Mouse (Mus musculus): ENCODE measurements around the gene Cd55b. TPM values are rescaled to one million over a fixed set of nuclear protein-coding genes. Genes with fewer than 3 reads are reported as not detected.
"Not testable (repeated sequence)": the region's sequence is repeated elsewhere in the genome, so short reads cannot be mapped to it uniquely, and the experiment has no call there.

Cd55b gene
- total and polyA plus RNA-seq, 3 experiments, result not detected

- no peak overlapping the region for H3K4me3 ChIP-seq
- TF ChIP-seq CTCF (IDR thresholded peaks at IDR 0.05) (no peak), POLR2A (IDR thresholded peaks at IDR 0.05; ENCODE audit: insufficient read depth, low read depth, low read length) (no peak), EP300 (IDR thresholded peaks at IDR 0.05; ENCODE audit: insufficient read depth, low read depth, low read length) (no peak)
- no peak overlapping the region for H3K9ac ChIP-seq (ENCODE audit: low read depth, low read length)
- 87% methylated on average over 2 of the region's 2 CpGs for WGBS
- H3K27ac ChIP-seq, result no peak overlapping the region
- H3K36me3 ChIP-seq (ENCODE audit: control insufficient read depth, insufficient read depth, low read length), result no peaks in the 10 kb centered on the region
- DNase-seq, result no peak
- intact Hi-C loops (cut with DNase I), result no loop called here
- H3K4me1 ChIP-seq (ENCODE audit: control insufficient read depth, insufficient read depth, low read length), result no peaks in the 10 kb centered on the region
- no peaks in the 10 kb centered on the region for H3K79me2 ChIP-seq (replicated peaks; ENCODE audit: control insufficient read depth, insufficient read depth, low read length)
- H3K27me3 ChIP-seq (ENCODE audit: control insufficient read depth, insufficient read depth, low read length), result no peaks in the 10 kb centered on the region
Observed at GRCm38 (mm10) chr1:130455111-130455510, 32.3 kb upstream of the Cd55b start.

- H3K36me3 ChIP-seq (ENCODE audit: control insufficient read depth, insufficient read depth, low read length); intact Hi-C loops (cut with DNase I); H3K27ac ChIP-seq; H3K27me3 ChIP-seq (ENCODE audit: control insufficient read depth, insufficient read depth, low read length); H3K4me1 ChIP-seq (ENCODE audit: control insufficient read depth, insufficient read depth, low read length); H3K9ac ChIP-seq (ENCODE audit: low read depth, low read length); DNase-seq; H3K79me2 ChIP-seq (replicated peaks; ENCODE audit: control insufficient read depth, insufficient read depth, low read length); H3K4me3 ChIP-seq: not testable (repeated sequence)
- WGBS, result 79% methylated on average over 1 of the region's 1 CpGs
Observed at GRCm38 (mm10) chr1:130442930-130443329, 20.1 kb upstream of the Cd55b start.

- DNase-seq, result no peak
- Histone ChIP-seq H3K27ac (no peak overlapping the region), H3K4me3 (no peak overlapping the region), H3K36me3 (ENCODE audit: control insufficient read depth, insufficient read depth, low read length) (no peaks in the 10 kb centered on the region), H3K79me2 (replicated peaks; ENCODE audit: control insufficient read depth, insufficient read depth, low read length) (no peaks in the 10 kb centered on the region), H3K9ac (ENCODE audit: low read depth, low read length) (no peak overlapping the region), H3K27me3 (ENCODE audit: control insufficient read depth, insufficient read depth, low read length) (no peaks in the 10 kb centered on the region), H3K4me1 (ENCODE audit: control insufficient read depth, insufficient read depth, low read length) (no peaks in the 10 kb centered on the region)
- intact Hi-C loops (cut with DNase I), result no loop called here
- TF ChIP-seq POLR2A (IDR thresholded peaks at IDR 0.05; ENCODE audit: insufficient read depth, low read depth, low read length), result no peak
- no peak for TF ChIP-seq CTCF (IDR thresholded peaks at IDR 0.05)
- TF ChIP-seq EP300 (IDR thresholded peaks at IDR 0.05; ENCODE audit: insufficient read depth, low read depth, low read length), result no peak
- WGBS, result 58% methylated on average over 4 of the region's 4 CpGs
Observed at GRCm38 (mm10) chr1:130430920-130431319, 8.1 kb upstream of the Cd55b start.

GRCm38 (mm10) chr1:130428667-130429066, 5.9 kb upstream of the Cd55b start:
- H3K9ac ChIP-seq (ENCODE audit: low read depth, low read length); H3K27ac ChIP-seq; H3K4me1 ChIP-seq (ENCODE audit: control insufficient read depth, insufficient read depth, low read length); H3K36me3 ChIP-seq (ENCODE audit: control insufficient read depth, insufficient read depth, low read length); H3K4me3 ChIP-seq; H3K79me2 ChIP-seq (replicated peaks; ENCODE audit: control insufficient read depth, insufficient read depth, low read length); H3K27me3 ChIP-seq (ENCODE audit: control insufficient read depth, insufficient read depth, low read length); intact Hi-C loops (cut with DNase I); DNase-seq: not testable (repeated sequence)

- H3K4me1 ChIP-seq (ENCODE audit: control insufficient read depth, insufficient read depth, low read length); H3K36me3 ChIP-seq (ENCODE audit: control insufficient read depth, insufficient read depth, low read length); H3K27ac ChIP-seq; H3K4me3 ChIP-seq; H3K27me3 ChIP-seq (ENCODE audit: control insufficient read depth, insufficient read depth, low read length); DNase-seq; H3K9ac ChIP-seq (ENCODE audit: low read depth, low read length); H3K79me2 ChIP-seq (replicated peaks; ENCODE audit: control insufficient read depth, insufficient read depth, low read length); intact Hi-C loops (cut with DNase I): not testable (repeated sequence)
- WGBS, result 66% methylated on average over 3 of the region's 3 CpGs
Observed at GRCm38 (mm10) chr1:130427175-130427853, 4.5 kb upstream of the Cd55b start.

- H3K9ac ChIP-seq (ENCODE audit: low read depth, low read length); H3K27me3 ChIP-seq (ENCODE audit: control insufficient read depth, insufficient read depth, low read length); H3K36me3 ChIP-seq (ENCODE audit: control insufficient read depth, insufficient read depth, low read length); H3K4me1 ChIP-seq (ENCODE audit: control insufficient read depth, insufficient read depth, low read length); H3K79me2 ChIP-seq (replicated peaks; ENCODE audit: control insufficient read depth, insufficient read depth, low read length); intact Hi-C loops (cut with DNase I); DNase-seq; H3K4me3 ChIP-seq; H3K27ac ChIP-seq: not testable (repeated sequence)
- 67% methylated on average over 1 of the region's 6 CpGs for WGBS
Observed at GRCm38 (mm10) chr1:130422033-130422432, 776 bp downstream of the Cd55b start.

GRCm38 (mm10) chr1:130397109-130397508, 25.7 kb downstream of the Cd55b start:
- H3K4me3 ChIP-seq; H3K27me3 ChIP-seq (ENCODE audit: control insufficient read depth, insufficient read depth, low read length); H3K4me1 ChIP-seq (ENCODE audit: control insufficient read depth, insufficient read depth, low read length); H3K79me2 ChIP-seq (replicated peaks; ENCODE audit: control insufficient read depth, insufficient read depth, low read length); H3K27ac ChIP-seq; DNase-seq; H3K9ac ChIP-seq (ENCODE audit: low read depth, low read length); H3K36me3 ChIP-seq (ENCODE audit: control insufficient read depth, insufficient read depth, low read length); intact Hi-C loops (cut with DNase I): not testable (repeated sequence)

- H3K27me3 ChIP-seq (ENCODE audit: control insufficient read depth, insufficient read depth, low read length); H3K27ac ChIP-seq; intact Hi-C loops (cut with DNase I); H3K79me2 ChIP-seq (replicated peaks; ENCODE audit: control insufficient read depth, insufficient read depth, low read length); H3K4me3 ChIP-seq; H3K4me1 ChIP-seq (ENCODE audit: control insufficient read depth, insufficient read depth, low read length); H3K36me3 ChIP-seq (ENCODE audit: control insufficient read depth, insufficient read depth, low read length); DNase-seq; H3K9ac ChIP-seq (ENCODE audit: low read depth, low read length): not testable (repeated sequence)
Observed at GRCm38 (mm10) chr1:130387282-130387681, 35.5 kb downstream of the Cd55b start.

All from heart, adult 2 months (tissue).